Mouse (Mus musculus) bone marrow macrophage, adult 2 months (primary cell): ENCODE data around the gene Il31.

Source experiments
- CTCF ChIP-seq: IDR thresholded peaks from 2 replicates; pipeline ENCODE4 v1.5.1; 2012; ENCODE audit warnings: low read depth, mild to moderate bottlenecking, low read length, moderate library complexity
- POLR2A ChIP-seq: IDR thresholded peaks from 2 replicates; pipeline ENCODE4 v1.6.1; 2012; ENCODE audit warnings: mild to moderate bottlenecking, low read depth, low read length, borderline replicate concordance

- TF ChIP-seq CTCF, result no peak
- TF ChIP-seq POLR2A, result no peak
These were observed 20.9 kb upstream of the Il31 start, which contains the start of gene B3gnt4 for GRCm38 (mm10) chr5:123510160-123510559.
